Mouse (Mus musculus): ENCODE measurements around the gene Ubac1. TPM values are rescaled to one million over a fixed set of nuclear protein-coding genes. Genes with fewer than 3 reads are reported as not detected.
A peak's percentile ranks its signal among the peaks of the same experiment; 100 is the strongest.

Gene Ubac1
- polyA plus RNA-seq, 1 experiment from 2014 or later: 40.6 TPM

DNA sequence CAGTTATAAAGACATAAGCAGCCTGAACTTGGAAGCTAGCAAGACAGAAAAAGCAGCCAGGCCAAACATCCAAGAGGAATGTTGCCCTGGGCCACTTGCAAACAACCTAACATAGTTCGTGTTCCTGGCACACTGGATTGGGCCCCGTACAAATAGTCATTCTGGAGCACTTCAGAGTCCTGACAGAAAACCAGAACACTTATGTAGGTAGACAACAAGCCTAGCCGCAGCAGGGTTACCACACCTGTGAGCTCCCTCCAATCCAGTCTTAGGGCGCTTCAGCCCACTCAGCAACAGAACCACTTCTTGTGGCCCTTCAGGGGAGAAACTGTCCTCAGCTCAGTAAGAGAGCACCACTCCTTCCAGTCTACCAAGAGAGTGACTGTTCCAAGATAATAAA, 52.2 kb downstream of the Ubac1 start:
- Histone ChIP-seq H3K36me3 (ENCODE audit: insufficient read depth, low read length) (no peaks in the 10 kb centered on the region), H3K27me3 (replicated peaks; ENCODE audit: insufficient read depth, low read length) (no peaks in the 10 kb centered on the region), H3K4me3 (ENCODE audit: low read depth, low read length) (no peak overlapping the region), H3K4me1 (ENCODE audit: insufficient read depth, low read depth, low read length) (peaks cover 14% of the 10 kb centered on the region; the same call in 1 of the 2 replicates), H3K4me2 (replicated peaks; ENCODE audit: low read depth, low read length) (no peak overlapping the region), H3K9ac (replicated peaks; ENCODE audit: low read depth) (no peak overlapping the region), H3K9me3 (ENCODE audit: low read length) (no peaks in the 10 kb centered on the region), H3K27ac (ENCODE audit: low read length) (peak overlapping the region; percentile 80)
- WGBS: 57% methylated on average over 4 of the region's 4 CpGs
- DNase-seq (ENCODE audit: low spot score): peak; percentile 91
- peak; percentile 75 for TF ChIP-seq EP300 (IDR thresholded peaks at IDR 0.05)
- no peak for TF ChIP-seq CTCF (IDR thresholded peaks at IDR 0.05)
- ATAC-seq: peak; percentile 98

DNA sequence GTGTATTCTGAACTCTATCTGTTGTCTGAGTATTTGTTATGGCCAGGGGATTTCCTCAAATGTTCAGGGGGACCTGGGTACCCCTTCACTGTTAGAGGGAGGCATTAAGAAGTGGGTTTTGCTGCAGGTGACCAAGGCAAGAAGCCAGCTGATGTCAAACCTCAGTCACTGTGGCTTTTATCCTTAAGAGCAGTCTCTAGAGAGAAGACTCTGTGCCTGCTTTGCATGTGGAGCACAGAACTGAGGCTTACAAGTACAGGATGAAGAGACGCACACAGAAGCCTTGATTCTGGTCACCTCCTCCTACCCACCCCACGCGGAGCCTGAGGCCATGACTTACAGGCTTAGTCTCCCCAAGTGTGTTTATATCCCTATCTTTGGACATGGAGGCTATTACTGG, 72.3 kb downstream of the Ubac1 start:
- Histone ChIP-seq H3K27me3 (replicated peaks; ENCODE audit: insufficient read depth, low read length) (no peaks in the 10 kb centered on the region), H3K9me3 (ENCODE audit: low read length) (no peaks in the 10 kb centered on the region), H3K4me2 (replicated peaks; ENCODE audit: low read depth, low read length) (no peak overlapping the region), H3K4me1 (ENCODE audit: insufficient read depth, low read depth, low read length) (no peaks in the 10 kb centered on the region), H3K9ac (replicated peaks; ENCODE audit: low read depth) (no peak overlapping the region), H3K4me3 (ENCODE audit: low read depth, low read length) (no peak overlapping the region), H3K36me3 (ENCODE audit: insufficient read depth, low read length) (peaks cover under 1% of the 10 kb centered on the region; the same call in 1 of the 2 replicates), H3K27ac (ENCODE audit: low read length) (no peak overlapping the region)
- 95% methylated on average over 3 of the region's 3 CpGs for WGBS
- DNase-seq (ENCODE audit: low spot score) (no peak), ATAC-seq (no peak)
- TF ChIP-seq EP300 (IDR thresholded peaks at IDR 0.05) (no peak), CTCF (IDR thresholded peaks at IDR 0.05) (no peak)

Other genes with a start within 250 kb of the Ubac1 start
- gene Lcn11, start 244.7 kb downstream of the Ubac1 start, polyA plus RNA-seq (2015; fragmentation: Nextera tagmentation; extraction: Ambion mirVana): not detected in 2 replicates
- gene Gm13539, start 239.5 kb downstream of the Ubac1 start, polyA plus RNA-seq (2015; fragmentation: Nextera tagmentation; extraction: Ambion mirVana): 0.51 and 0.95 TPM in 2 replicates
- not detected in 2 replicates for gene Glt6d1, start 205.9 kb downstream of the Ubac1 start, polyA plus RNA-seq (2015; fragmentation: Nextera tagmentation; extraction: Ambion mirVana)
- not detected in 2 replicates for gene Lcn9, start 198.6 kb downstream of the Ubac1 start, polyA plus RNA-seq (2015; fragmentation: Nextera tagmentation; extraction: Ambion mirVana)
- not detected in 2 replicates for gene Sohlh1, start 174.5 kb downstream of the Ubac1 start, polyA plus RNA-seq (2015; fragmentation: Nextera tagmentation; extraction: Ambion mirVana)
- gene Kcnt1, start 158.0 kb downstream of the Ubac1 start, polyA plus RNA-seq (2015; fragmentation: Nextera tagmentation; extraction: Ambion mirVana): 0.17 and 0.21 TPM in 2 replicates
- gene Camsap1, start 38.5 kb downstream of the Ubac1 start, polyA plus RNA-seq (2015; fragmentation: Nextera tagmentation; extraction: Ambion mirVana): 5.2 and 5.4 TPM in 2 replicates
- gene Nacc2, start 101.5 kb upstream of the Ubac1 start, polyA plus RNA-seq (2015; fragmentation: Nextera tagmentation; extraction: Ambion mirVana): 7.1 and 9.2 TPM in 2 replicates
- gene Lhx3, start 186.5 kb upstream of the Ubac1 start, polyA plus RNA-seq (2015; fragmentation: Nextera tagmentation; extraction: Ambion mirVana): not detected in 2 replicates
- 11.3 and 12.9 TPM in 2 replicates for gene Qsox2, start 215.8 kb upstream of the Ubac1 start, polyA plus RNA-seq (2015; fragmentation: Nextera tagmentation; extraction: Ambion mirVana)